Mouse (Mus musculus) layer of hippocampus, postnatal 14 days (tissue): ENCODE results near the gene Aqp11. TPM values are rescaled to one million over a fixed set of nuclear protein-coding genes. Genes with fewer than 3 reads are reported as not detected.

ENCODE experiments used
- DNase-seq, 2 experiments: peaks; one replicate each; pipeline ENCODE4 v3.0.0; 2021 to 2022; ENCODE audit warnings: low spot score in 2 of 2, mixed read lengths in 1 of 2
- long read RNA-seq, 2 experiments: library from polyadenylated mRNA; stranded (forward); transcript quantifications; one replicate each; pipeline ENCODE4 v2.0.0; 2021
- total RNA-seq, 2 experiments: library from RNA; stranded (reverse); gene quantifications; 2 replicates each; pipeline ENCODE4 v1.2.3; 2021

Gene Aqp11
- 10 to 100 TPM; 44.5 to 48.3 TPM for total RNA-seq
- long read RNA-seq, experiment 1, transcript Aqp11-205 (3 exons, 3,737 nt): major isoform, 40 of 44 reads
- long read RNA-seq, experiment 1, partial matches to known transcripts: 0 of 44 reads
- long read RNA-seq, experiment 1, other reads (novel, unspliced or antisense): 4 of 44 reads
- long read RNA-seq, experiment 2, transcript Aqp11-205 (3 exons, 3,737 nt): major isoform, 60 of 64 reads
- long read RNA-seq, experiment 2, partial matches to known transcripts: 0 of 64 reads
- long read RNA-seq, experiment 2, other reads (novel, unspliced or antisense): 3 of 64 reads

DNA sequence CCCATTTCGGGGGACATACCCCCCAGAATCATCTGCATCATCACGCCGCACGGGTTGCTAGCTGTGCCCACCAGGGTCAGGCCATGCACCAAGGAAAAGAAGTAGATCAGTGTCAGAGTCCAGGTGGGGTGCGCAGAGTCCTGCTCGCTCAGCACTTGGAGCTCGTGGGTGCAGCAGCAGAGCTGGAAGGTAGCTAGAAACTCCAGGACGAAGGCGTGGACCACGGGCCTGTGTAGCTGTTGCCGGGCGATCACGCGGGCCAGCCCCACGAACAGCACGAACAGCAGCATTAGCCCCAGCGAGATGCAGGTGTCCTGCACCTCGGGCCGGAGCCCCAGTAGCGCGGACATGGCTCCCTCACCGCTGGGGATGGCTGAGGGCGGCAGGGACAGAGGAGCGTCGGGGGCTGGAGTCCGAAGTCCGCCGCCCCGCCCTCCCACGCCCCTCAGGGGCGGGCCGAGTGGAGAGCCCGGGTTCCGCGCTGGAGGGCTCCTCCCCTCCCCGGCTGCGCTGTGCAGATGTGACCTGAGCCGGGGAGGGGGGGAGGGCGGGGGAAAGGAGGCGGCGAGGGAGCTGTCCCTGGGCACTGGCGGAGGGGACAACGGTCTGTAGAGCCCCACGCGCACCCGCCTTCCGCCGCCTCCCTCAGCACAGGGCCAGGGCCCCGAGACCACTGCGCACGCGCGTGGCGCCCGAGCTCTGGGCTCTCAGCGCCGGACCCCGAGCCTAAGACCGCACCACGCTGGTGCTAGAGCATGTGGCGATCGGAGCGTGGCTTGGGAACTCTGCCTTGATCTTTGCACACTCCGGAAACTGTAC, at the start of gene Aqp11:
Gene Aqp11 (minus strand): TSS at position 652 of the 819 bp plus-strand sequence.
- peak; percentile 70 to 71 for DNase-seq

DNA sequence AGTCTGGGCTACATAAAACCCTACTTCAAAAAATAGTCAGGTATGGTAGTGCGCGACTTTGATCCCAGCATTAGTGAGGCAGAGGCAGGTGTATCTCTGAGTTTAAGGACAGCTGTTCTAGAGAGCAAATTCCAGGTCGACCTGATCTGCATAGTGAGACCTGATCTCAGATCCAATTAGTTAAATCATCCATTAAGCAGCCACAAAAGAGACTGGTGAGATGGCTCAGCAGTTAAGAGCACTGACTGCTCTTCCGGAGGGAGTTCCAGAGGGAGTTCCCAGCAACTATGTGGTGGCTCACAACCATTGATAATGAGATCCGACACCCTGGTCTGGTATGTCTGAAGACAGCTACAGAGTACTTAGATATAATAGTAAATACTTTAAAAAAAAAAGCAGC, 45.4 kb upstream of the Aqp11 start:
- DNase-seq: no peak

DNA sequence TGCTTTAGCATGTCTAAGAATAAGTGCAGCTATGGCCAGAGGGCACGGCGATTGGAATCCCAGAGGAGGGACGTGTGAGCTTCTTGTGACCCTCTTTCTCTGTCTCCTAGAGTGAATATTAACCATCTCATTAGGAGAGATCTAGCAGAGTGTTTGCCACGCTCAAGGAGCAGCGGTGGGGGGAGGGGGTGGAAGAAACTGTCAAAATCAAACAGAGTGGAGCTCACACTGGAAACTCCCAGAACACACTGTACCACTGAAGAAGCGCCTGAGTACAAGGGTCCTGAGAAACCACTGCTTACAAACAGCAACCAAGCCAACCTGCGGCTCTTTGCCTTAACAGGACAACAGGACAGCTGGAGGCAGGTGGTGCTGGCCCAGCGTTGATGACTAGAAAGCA, 43.4 kb upstream of the Aqp11 start:
- DNase-seq: no peak

DNA sequence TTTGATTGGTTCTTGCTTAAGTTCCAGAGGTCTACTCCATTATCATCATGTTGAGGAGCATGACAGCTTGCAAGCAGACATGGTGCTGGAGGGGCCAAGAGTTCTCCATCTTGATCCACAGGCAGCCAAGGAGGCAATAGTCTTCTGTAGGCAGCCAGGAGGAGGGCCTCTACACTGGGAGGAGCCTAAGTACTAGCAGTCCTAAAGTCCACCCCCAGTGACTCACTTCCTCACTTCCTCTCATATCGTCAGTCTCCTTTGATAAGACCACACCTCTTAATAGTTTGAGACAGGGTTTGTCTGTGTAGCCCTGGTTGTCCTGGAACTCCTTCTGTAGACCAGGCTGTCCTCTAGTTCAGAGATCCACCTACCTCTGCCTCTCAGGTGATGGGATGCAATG, 42.7 kb upstream of the Aqp11 start:
- DNase-seq: no peak

DNA sequence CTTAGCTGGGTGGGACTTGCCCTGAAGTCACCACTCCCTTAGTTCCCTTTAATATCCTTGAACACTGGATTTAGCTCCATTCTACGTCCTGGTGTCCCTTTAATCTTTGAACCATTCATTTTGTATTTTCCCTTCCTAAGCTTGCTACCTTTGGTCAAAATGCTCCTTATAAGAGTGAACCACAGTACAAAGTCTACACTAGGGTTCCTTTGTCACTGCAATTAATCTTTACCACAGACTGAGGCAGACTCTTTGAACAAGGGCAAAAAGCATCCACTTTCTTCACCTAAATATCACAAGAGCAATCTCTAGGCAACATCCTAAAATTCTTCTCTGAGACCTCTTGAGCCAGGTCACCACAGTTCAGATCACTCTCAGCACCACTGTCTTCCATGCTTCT, 42.1 kb upstream of the Aqp11 start:
- DNase-seq: no peak

DNA sequence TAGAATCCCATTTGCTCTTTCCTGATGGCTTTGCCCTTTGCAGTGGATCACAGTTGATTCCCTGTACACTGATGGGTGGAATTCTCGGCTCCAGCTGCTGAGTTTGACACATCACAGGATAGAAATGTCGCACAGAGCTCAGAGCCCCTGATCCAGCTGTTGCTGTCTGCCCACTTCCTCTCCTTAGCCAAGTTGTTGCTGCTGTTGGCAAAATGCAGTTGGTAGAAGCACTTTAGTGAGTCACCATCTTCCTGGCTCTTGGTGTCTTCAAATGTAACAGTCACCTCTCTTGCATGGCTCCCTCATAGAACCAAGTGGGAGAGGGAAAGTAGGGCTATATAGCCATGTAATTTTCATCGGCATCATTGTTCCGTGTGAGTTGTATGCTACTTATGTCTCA, 39.1 kb upstream of the Aqp11 start:
- no peak for DNase-seq

DNA sequence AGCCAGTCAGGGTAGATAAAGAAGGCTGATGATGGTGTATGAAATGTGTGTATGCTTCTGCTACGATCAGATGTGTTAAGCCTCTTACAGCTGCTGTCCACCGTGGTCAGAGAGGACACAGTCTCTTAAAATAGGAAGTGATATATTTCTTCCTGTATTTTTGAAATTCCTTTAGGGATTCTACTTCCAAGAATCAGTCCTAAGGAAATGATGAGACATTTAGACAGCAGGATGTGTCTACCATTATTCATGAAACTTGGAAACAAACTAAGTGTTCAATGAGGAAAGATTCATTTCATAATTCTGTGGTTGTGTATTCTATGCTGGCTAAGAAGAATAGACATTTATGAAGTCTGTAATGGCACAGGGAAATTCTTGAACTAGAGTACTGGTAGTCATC, 37.8 kb upstream of the Aqp11 start:
- DNase-seq: no peak

DNA sequence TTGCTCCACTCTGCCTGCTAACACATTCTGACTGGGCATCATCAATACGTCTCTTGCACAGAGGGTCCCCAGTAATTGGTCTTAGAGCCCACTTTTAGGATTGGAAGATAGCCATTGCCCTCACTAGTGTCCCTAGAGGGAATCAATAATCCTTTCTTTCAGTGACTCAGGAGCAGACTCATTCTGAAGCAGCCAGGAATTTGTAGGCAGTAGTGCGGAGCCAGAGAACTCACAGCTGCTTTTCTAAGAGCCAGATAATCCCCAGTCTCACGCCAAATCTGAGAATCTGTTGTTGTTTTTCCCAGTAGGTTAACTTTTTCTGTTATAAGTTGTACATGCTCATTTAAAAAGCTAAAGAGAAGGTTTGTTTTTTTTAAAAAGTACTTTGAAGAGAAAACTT, 37.3 kb upstream of the Aqp11 start:
- DNase-seq: no peak

DNA sequence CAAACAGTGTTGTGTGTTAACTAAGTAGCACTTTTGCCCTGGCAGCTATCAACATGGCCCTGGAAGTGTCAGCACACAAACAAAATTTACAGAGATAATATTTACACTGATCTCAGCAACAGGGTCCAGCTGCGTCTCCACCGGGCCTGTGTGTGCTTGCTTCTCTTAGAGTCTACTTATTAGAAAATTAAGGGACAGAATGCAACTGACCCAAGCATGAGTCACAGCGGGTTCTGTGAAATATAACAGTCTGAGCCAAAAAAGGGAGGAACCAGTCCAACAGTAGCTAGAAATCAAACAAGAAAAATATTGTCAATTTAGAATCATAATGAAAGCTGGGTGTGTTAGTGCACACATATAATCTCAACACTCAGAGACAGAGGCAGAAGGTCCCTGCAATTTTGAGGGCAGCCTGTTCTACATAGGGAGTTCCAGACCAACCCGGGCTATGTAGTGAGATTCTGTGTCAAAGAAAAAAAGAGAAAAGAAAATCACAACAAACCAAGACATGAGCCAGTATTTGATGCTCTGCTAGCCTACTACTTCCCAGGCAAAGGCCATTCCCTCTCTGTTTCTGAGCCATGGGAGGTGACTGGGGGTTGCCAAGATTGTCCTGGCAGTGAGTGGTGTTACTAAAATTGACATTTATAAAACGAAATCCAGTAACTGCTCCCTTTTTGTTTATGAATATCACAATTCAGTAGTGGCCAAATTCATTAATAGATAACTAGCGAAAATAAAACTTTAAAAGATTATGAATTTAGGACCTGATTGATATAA, 32.9 kb upstream of the Aqp11 start:
- no peak for DNase-seq

DNA sequence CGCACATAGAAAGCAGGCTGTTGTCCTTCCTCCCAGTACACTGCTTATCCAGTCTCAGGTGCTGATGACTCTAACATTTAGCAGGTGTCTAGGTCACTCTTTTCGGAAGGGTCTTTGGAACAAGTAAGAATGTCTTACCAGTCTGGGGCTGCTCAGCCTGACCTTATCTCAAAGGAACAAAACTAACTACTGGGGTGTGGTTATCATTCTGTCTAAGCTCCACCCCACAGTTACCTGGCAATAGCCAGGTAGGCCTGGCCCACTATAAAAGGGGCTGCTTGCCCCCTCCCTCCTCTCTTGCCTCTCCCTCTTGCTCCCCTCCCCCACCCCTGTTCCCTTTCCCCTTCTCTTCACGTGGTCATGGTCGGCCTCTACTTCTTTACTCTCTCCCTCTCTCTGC, 30.9 kb upstream of the Aqp11 start:
- no peak for DNase-seq

DNA sequence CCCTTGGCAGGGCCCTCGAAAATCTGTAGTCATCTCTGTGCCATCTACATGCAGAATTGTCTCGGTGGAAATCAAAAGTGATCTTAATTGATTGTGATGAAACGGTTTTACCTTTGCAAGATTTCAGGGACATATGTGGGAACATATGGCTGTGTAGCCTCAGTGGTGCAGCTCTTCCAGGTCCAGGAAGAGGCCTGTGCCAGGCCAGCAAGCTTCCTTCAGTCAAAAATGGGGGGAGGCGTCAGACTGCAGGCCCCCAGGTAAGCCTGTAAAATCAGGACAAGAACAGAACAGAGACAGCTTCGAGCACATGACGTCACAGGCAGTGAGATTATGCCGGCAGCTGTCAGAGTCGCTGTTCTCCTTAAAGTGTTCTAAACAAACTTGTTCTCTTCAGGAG, 29.8 kb upstream of the Aqp11 start:
- no peak for DNase-seq

DNA sequence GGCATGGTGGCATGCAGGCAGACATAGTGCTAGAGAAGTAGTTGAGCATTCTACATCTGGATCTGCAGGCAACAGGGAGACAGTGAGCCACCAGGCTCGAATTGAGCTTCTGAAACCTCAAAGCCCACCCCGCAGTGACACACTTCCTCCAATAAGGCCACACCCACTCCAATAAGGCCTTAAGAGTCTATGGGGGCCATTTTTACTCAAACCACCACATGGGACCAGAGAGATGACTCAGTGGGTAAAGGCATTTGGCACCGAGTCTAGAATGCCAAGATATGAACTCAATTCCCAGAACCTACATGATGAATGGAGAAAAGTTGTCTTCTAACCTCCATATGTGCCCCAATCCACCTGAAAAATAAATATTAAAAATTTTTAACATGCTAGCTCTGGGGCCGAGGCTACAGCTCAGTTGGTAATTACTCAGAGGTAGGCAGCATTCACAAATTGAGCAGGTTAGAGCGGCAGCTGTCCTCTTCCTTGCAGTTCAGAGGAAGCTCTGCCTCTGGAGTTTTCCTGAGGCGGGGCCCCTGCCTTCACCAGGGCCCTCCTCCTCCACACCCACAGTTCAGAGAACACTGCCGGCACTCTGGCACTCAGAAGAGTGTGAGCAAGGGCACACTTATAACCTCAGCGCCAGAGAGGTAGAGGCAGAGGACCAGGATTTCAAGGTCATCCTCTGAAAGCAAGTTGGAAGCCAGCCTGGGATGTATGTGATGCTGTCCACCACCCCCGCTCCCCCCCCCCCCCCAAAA, 28.5 kb upstream of the Aqp11 start:
- DNase-seq: no peak

DNA sequence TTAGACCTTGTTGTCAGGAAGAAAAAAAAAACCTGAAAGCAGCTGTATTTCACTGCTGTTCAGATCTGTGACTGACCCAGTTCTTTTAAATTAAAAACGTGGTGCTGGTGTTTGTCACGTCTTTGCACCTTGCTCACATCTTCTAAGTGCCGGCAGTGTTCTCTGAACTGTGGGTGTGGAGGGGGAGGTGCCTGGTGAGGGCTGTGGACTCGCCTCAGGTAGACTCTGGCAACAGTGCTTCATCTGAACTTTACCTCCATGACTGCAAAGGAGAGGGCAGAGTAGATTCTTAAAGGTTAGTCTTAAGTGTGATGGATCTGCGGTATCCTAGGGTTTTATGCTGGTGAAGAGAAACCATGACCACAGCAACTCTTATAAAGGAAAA, 27.9 kb upstream of the Aqp11 start:
- DNase-seq: no peak

DNA sequence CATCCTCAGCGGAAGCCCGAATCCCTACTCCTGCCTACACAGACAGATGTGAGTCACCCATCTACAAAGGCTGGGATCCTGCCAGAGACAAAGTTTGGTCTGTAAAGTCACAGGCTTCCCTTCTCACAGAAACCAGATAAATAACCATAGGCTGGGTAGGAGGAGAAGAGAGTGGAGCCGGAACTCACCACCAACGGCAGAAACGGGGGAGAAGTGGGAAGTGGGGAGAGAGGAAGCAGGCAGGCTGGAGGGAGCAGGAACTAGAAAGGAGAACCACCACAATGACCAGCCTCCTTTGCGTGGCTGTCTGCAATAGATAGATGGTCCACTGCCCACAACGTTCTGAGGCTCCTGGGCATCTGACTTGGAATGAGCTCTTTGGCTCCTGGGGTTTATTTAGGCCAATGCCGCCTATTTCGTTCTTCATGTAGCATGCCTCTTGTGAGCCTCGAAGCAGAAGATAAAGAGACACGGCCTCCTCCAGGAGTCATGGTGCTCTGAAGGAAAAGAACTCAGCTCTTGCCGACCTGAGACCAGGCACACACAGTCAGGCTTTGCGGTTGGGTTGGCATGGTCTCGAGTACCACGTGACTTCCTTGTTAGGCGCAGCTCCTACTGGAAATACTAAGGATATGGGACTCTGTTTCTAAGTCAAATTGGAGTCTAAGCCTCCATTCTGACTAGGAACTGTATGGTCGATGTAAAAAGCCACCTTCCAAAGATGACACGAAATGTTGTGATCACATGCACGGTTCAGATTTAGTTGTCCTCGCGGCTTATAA, 27.3 kb upstream of the Aqp11 start:
- no peak for DNase-seq

DNA sequence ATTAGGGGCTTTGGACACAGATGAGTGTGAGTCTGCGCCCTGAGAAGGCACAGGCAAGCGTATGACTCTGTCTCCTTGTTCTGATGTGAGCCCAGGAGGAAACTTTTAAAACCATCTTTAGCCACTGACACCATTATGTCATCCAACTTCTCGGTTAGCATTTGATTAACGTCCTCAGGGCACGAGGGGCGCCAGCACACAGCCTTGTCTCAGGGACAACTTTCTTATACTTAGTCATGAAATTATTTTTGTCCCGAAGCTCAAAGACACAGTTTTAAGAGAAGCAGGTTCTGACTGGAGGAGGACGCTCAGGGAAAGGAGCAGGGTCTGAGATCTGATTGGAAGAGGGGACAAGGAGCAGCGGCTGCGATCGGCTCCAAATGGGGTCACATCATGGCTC, 26.5 kb upstream of the Aqp11 start:
- no peak for DNase-seq

DNA sequence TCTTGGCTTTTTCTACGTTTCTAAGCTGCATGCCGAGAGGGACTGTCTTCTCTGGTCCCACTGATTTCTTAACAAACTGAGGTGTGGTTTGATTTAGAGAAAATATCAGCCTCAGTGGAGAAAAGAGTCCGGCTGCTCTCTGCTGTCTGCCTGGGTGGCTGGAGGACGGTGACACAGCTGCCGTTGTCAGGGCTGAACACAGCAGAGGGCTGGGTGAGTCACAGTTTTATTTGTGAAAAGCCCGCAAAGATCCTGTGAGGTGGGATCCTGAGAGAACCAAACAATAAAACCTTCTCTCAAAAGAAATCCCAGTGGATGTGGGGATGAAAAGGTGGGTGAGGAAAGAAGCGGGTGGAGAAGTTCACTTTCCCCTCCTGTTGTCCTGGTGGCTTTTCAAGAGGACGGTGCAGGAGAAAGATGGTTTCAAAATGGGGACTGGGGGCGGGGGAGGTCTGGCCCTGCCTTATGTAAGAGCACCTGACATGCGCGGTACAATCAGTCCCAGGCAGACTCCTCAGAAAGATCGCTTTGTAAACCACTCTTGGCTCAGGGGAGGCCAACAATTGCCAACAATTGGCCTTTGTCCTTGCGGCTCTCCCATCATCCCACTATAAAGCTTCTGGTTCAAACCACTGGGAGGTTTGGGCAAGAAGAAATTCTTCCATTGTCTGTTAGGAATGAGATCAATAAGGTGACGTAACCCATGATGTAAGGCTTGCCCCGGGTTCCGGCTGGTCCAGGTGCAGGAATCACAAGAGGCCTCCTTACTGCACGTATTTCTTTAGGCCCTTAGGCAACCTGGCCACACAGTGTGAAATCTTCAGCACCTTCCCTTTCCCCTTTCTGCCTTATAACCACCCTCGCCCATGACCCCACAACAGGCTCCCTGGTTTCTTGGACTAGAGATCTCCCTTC, 19.1 kb upstream of the Aqp11 start:
- no peak for DNase-seq

DNA sequence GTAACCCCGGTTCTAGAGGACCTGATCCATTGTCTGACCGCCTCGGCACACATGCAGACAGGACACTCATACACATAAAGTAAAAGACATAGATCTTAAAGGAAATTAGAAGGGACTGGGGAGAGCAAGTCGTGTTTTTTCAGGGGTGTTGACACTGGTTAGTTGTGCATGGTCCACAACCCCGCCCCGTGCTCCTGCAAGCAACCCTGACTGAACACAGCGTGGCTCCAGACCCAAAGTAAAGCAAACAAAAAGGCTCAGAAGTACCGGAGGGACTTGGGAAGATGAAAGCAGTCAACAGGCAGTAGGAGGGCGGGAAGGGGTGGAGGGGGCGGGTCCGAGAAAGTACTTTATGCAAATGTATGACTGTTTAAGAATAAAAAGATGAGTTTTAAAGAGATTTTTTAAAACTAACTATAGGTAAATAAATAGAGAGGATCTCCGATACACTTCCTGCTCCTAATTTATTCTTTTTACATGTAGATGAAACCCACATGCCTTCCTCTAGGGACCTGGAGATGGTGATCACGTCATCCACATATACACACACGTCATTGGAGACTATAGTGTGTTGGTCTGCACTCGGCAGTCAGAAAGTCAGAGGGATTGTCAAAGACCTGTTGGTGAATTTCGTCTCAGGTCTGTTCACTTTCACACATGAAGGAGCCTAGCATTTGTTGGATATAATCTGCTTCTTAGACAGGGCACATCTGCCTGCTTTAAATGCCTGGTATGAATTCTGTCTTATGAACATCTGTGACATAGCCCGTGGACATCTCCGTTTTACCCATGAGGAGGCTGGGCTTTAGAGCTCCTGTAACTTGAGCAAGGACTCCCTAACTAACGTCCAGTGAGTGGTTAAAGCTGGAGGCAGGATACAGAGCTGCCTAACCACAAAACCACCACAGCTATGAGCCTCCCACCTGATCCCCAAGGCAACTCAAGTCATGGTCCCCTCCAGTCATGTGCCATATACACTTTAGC, 11.4 kb upstream of the Aqp11 start:
- no peak for DNase-seq

DNA sequence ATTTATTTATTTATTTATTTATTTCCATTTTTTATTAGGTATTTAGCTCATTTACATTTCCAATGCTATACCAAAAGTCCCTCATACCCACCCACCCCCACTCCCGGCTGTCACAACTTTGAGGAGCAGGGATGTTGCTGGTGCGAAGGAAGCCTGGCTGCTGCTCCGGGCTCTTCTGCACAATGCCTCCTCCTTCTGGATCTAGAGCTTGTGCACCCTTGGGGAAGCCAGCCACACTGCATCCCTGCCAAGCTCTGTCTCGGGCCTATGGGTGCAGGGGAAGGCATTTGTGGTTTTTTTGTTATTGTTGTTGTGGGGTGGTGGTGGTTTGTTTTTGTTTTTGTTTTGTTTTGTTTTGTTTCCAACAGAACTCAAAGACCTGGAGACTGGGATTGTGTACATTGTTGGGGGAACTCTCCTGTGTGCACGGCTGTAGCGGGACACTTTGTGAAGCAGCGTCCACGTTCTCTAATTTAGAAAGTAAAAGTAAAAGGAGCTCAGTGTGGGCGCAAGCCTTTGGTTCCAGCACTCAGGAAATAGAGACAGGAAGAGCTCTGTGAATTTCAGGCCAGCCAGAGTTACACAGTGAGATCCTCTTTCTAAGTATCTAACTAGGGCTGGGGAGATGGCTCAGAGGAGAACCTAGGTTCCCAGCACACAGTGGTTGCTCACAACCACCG, 10.6 kb upstream of the Aqp11 start:
- no peak for DNase-seq
